In the genomic region with DNA sequence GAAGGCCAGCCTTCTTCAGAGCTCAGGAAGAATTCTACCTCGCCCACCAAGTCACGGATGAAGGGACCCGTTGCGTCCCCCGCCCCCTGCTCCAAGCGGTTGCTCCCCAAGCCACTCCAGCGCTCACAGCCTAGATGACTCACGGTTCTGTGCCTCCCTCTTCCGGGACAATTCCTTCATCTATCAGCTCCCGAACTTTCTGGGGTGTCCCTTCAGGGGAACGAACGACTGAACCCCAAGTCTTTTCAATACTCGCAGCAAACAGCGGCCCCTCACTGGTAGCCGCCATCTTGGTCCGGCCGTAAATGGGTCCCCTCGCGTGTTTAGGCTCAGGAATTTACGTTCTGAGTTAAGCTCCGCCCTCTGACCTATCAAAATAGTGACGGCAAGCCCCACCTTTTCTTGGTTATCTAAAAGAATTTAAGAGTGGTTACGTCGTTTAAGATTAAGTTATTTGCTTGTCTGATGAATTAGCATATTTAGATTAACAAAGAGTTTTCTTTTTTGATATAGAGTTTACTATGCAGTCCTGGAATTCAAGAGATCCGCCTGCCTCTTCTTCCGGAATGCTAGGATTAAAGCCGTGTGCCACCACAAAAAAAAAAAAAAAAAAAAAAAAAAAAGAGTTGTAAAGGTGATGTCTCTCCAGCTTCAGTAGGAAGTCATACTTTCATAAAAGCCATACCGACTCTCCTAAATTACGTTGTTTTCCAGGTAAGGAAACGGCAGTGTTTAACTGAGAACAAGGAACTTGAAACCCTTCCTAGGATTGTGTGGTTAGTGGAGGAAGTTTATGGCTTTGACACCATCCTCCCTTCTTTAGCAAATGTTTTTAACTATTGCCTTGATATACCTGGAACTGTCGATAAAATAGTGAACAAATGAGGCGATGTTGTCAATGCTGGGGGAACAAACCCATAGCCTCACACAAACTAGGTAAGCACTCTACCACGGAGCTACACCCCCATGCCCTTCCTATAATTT, we compare ENCODE assay signal across 8 mouse cellular contexts. TPM values are rescaled to one million over a fixed set of nuclear protein-coding genes. Genes with fewer than 3 reads are reported as not detected.
DNase-seq lines count a peak whose midpoint lies in the region; ATAC-seq and TF ChIP-seq lines count a peak whose summit lies in the region.

A gene (minus strand): TSS at position 315 of the 984 bp plus-strand sequence.

- H3K4me3 ChIP-seq in C2C12 (ENCODE audit: insufficient read depth, poor library complexity, severe bottlenecking) (peak within 1 kb of the TSS; percentile 75), myocyte (peak within 1 kb of the TSS; percentile 80)
- H3K4me3 ChIP-seq in heart, embryonic 11.5 days (ENCODE audit: low read depth, low read length) = peak within 1 kb of the TSS; percentile 73
- H3K4me3 ChIP-seq in kidney, embryonic 16.5 days (ENCODE audit: low read length) = peak within 1 kb of the TSS; percentile 73
- peak within 1 kb of the TSS; percentile 97 for H3K4me3 ChIP-seq in liver, adult 2 months (ENCODE audit: insufficient read depth, low read depth, low read length)

- peak; percentile 93 for DNase-seq in brain, adult 2 months (ENCODE audit: low read depth, low spot score)
- peak; percentile 82 for DNase-seq in liver, adult 2 months (ENCODE audit: extremely low read depth, low read depth, low spot score)
- peak; percentile 90 for DNase-seq in splenic B cell, adult 2 months (ENCODE audit: low read depth, low spot score)

- H3K79me2 ChIP-seq in C2C12 (ENCODE audit: control insufficient read depth, insufficient read depth) (peaks cover 29% of the 10 kb centered on the region), myocyte (ENCODE audit: control insufficient read depth, insufficient read depth) (peaks cover 21% of the 10 kb centered on the region)
- H3K79me2 ChIP-seq in liver, adult 2 months (ENCODE audit: control insufficient read depth, insufficient read depth, low read length) = no peaks in the 10 kb centered on the region; the same call in 1 of the 2 replicates

- peak within 1 kb of the TSS; percentile 99 for H3ac ChIP-seq in C2C12 (ENCODE audit: control insufficient read depth, insufficient read length, low read depth)
- H3ac ChIP-seq in myocyte (ENCODE audit: control insufficient read depth, insufficient read length) = no peak within 1 kb of the TSS

- H3K4me2 ChIP-seq in heart, embryonic 11.5 days = peak within 1 kb of the TSS; percentile 60
- peak within 1 kb of the TSS; percentile 53 for H3K4me2 ChIP-seq in kidney, embryonic 16.5 days (replicated peaks; ENCODE audit: low read depth, low read length)
- H3K4me2 ChIP-seq in myocyte (ENCODE audit: low read depth) = peak within 1 kb of the TSS; percentile 56

- no peaks in the 10 kb centered on the region for H3K9me3 ChIP-seq in heart, embryonic 11.5 days (replicated peaks; ENCODE audit: control insufficient read depth, low read length)
- H3K9me3 ChIP-seq in kidney, embryonic 16.5 days (ENCODE audit: low read length) = no peaks in the 10 kb centered on the region

- peak; percentile 100 for ATAC-seq in erythroblast, adult 5-6 weeks (replicated peaks; ENCODE audit: low FRiP score, poor library complexity, severe bottlenecking)
- no peak for ATAC-seq in heart, embryonic 11.5 days (replicated peaks; ENCODE audit: insufficient number of reproducible peaks, low FRiP score, low TSS enrichment)
- ATAC-seq in kidney, embryonic 16.5 days (ENCODE audit: low FRiP score, low TSS enrichment) = peak; percentile 71; the same call in 1 of the 2 replicates

- H3K27ac ChIP-seq in heart, embryonic 11.5 days (ENCODE audit: low read depth, low read length) = no peak within 1 kb of the TSS
- H3K27ac ChIP-seq in kidney, embryonic 16.5 days (ENCODE audit: low read length) = peak within 1 kb of the TSS; percentile 44; the same call in 1 of the 2 replicates
- H3K27ac ChIP-seq in liver, adult 2 months (replicated peaks; ENCODE audit: insufficient read depth, low read depth, low read length) = peak within 1 kb of the TSS; percentile 18

- peak within 1 kb of the TSS; percentile 85 for H3K9ac ChIP-seq in heart, embryonic 11.5 days (ENCODE audit: low read depth, low read length)
- H3K9ac ChIP-seq in kidney, embryonic 16.5 days (replicated peaks; ENCODE audit: low read length) = peak within 1 kb of the TSS; percentile 75
- H3K9ac ChIP-seq in liver, adult 2 months (ENCODE audit: low read depth, low read length) = peak within 1 kb of the TSS; percentile 92

- H3K79me3 ChIP-seq in C2C12 (ENCODE audit: low read depth) = peaks cover 16% of the 10 kb centered on the region

- 0 out of 2 replicates have a peak, but pooled peaks have one; percentile 31 for TF ChIP-seq POLR2A in liver, adult 2 months (IDR thresholded peaks at IDR 0.05; ENCODE audit: extremely low read depth, insufficient read depth, low read length)
- peak; percentile 70 for TF ChIP-seq POLR2A in myocyte (IDR thresholded peaks at IDR 0.05; ENCODE audit: insufficient read length, low read depth)

- no peaks in the 10 kb centered on the region for H3K4me1 ChIP-seq in heart, embryonic 11.5 days (ENCODE audit: control insufficient read depth, insufficient read depth, low read length)
- peaks cover 5% of the 10 kb centered on the region for H3K4me1 ChIP-seq in kidney, embryonic 16.5 days (ENCODE audit: insufficient read depth, low read length)
- H3K4me1 ChIP-seq in liver, adult 2 months (ENCODE audit: control insufficient read depth, insufficient read depth, low read length) = peaks cover 1% of the 10 kb centered on the region; the same call in 1 of the 2 replicates

- no peak for TF ChIP-seq CTCF in C2C12 (IDR thresholded peaks at IDR 0.05; ENCODE audit: control insufficient read depth, insufficient read depth, insufficient read length)
- TF ChIP-seq CTCF in liver, adult 2 months (IDR thresholded peaks at IDR 0.05; ENCODE audit: low read depth, low read length) = no peak

- 16% methylated on average over 33 of the region's 33 CpGs for WGBS in heart, embryonic 11.5 days (ENCODE audit: insufficient replicate concordance)
- 17% methylated on average over 33 of the region's 33 CpGs for WGBS in kidney, embryonic 16.5 days
- WGBS in liver, adult 2 months = 15% methylated on average over 33 of the region's 33 CpGs

- H3K27me3 ChIP-seq in C2C12 (ENCODE audit: control insufficient read depth, insufficient read depth, insufficient read length) (no peaks in the 10 kb centered on the region), myocyte (ENCODE audit: control insufficient read depth, insufficient read depth, insufficient read length) (no peaks in the 10 kb centered on the region)
- H3K27me3 ChIP-seq in heart, embryonic 11.5 days (ENCODE audit: control insufficient read depth, insufficient read depth, low read length) = no peaks in the 10 kb centered on the region
- no peaks in the 10 kb centered on the region for H3K27me3 ChIP-seq in kidney, embryonic 16.5 days (ENCODE audit: insufficient read depth, low read length)
- H3K27me3 ChIP-seq in liver, adult 2 months (ENCODE audit: control insufficient read depth, insufficient read depth, low read length) = no peaks in the 10 kb centered on the region
- no peaks in the 10 kb centered on the region for H3K27me3 ChIP-seq in splenic B cell, adult 2 months (ENCODE audit: control insufficient read depth, insufficient read depth, low read length, poor library complexity, severe bottlenecking)

- H3K36me3 ChIP-seq in C2C12 (ENCODE audit: control insufficient read depth, insufficient read depth) (peaks cover 9% of the 10 kb centered on the region), myocyte (ENCODE audit: control insufficient read depth, insufficient read depth) (no peaks in the 10 kb centered on the region)
- H3K36me3 ChIP-seq in heart, embryonic 11.5 days (ENCODE audit: control insufficient read depth, insufficient read depth, low read length) = peaks cover 6% of the 10 kb centered on the region
- H3K36me3 ChIP-seq in kidney, embryonic 16.5 days (ENCODE audit: insufficient read depth, low read length) = peaks cover 13% of the 10 kb centered on the region
- H3K36me3 ChIP-seq in liver, adult 2 months (ENCODE audit: control insufficient read depth, insufficient read depth, low read length) = peaks cover 11% of the 10 kb centered on the region
- H3K36me3 ChIP-seq in splenic B cell, adult 2 months (ENCODE audit: control insufficient read depth, insufficient read depth, low read length, poor library complexity, severe bottlenecking) = peaks cover 4% of the 10 kb centered on the region

TF ChIP-seq in C2C12, 6 proteins besides CTCF, POLR2A, EP300 and RAD21:
- TF ChIP-seq MYOG (IDR thresholded peaks at IDR 0.05; ENCODE audit: control insufficient read depth, extremely low read depth, insufficient read length) = no peak
- TF ChIP-seq FOSL1 (IDR thresholded peaks at IDR 0.05; ENCODE audit: insufficient read depth, low read length, poor library complexity, severe bottlenecking) = no peak
- TF ChIP-seq CEBPB (IDR thresholded peaks at IDR 0.05; ENCODE audit: low read depth) = no peak

TF ChIP-seq in myocyte, 11 proteins besides CTCF, POLR2A, EP300 and RAD21:
- no peak for TF ChIP-seq SRF (IDR thresholded peaks at IDR 0.05; ENCODE audit: control insufficient read depth, insufficient read length, low read depth)
- TF ChIP-seq POLR2AphosphoS2 (IDR thresholded peaks at IDR 0.05; ENCODE audit: insufficient read length, low read depth) = peak; percentile 60

RNA-seq across cellular contexts. Expression of the gene that starts here (rescaled TPM):
- polyA plus RNA-seq in C2C12 (2012; fragmentation: generic; extraction: Trizol) (41.6 TPM), myocyte (2012; fragmentation: generic; extraction: Trizol) (35.2 TPM)
- 6.3 and 17.7 TPM in 2 replicates for total RNA-seq in erythroblast, adult 5-6 weeks (2015; ENCODE audit: low replicate concordance)
- 5.5 and 12.5 TPM in 2 replicates for total RNA-seq in erythroblast, adult 5-6 weeks (2017; ENCODE audit: low replicate concordance)
- 49.1 and 54.6 TPM in 2 replicates for polyA plus RNA-seq in heart, embryonic 11.5 days (2014; fragmentation: Nextera tagmentation; extraction: Ambion mirVana)
- 69.8 and 71.7 TPM in 2 replicates for polyA plus RNA-seq in kidney, embryonic 16.5 days (2015; fragmentation: Nextera tagmentation; extraction: Ambion mirVana)
- 7.2 and 8.2 TPM in 2 replicates for total RNA-seq in liver, adult 2 months (2014; rRNA removed)
- polyA plus RNA-seq in liver, adult 2 months (2012; rRNA removed) = 7.3 and 11.0 TPM in 2 replicates
